Mouse (Mus musculus): ENCODE measurements around the gene 1110008L16Rik.

DNA sequence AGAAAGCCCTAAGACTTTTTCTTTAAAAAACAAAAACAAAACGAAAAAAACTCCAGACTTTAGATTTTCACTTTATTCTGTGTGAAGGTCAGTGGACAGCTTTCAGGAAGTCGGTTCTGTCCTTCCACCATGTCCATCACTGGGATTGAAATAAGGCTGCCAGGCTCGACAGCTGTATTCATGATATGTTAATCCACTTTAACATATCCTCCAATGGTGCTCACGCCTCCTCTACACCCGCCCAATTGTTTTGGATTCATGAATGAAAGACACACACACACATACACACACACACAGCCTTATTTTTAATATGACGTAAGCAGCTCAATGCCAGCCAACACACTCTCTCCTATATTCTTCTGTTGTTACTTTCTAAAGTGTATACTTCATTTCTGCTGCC lies 8.2 kb downstream of the 1110008L16Rik start:
- TF ChIP-seq EP300 (IDR thresholded peaks at IDR 0.05; ENCODE audit: low read depth) (no peak), CTCF (IDR thresholded peaks at IDR 0.05; ENCODE audit: low read depth) (no peak)

All from liver, embryonic 14.5 days (tissue).